Mouse (Mus musculus): ENCODE results near the gene Wdfy3.
"Not testable (repeated sequence)": the region's sequence is repeated elsewhere in the genome, so short reads cannot be mapped to it uniquely, and the experiment has no call there.

The Wdfy3 gene

GRCm38 (mm10) chr5:102069767-102070413 is at the start of gene Wdfy3:
Gene Wdfy3 (minus strand): TSS chr5:102069921.
- DNase-seq (ENCODE audit: low spot score): peak; percentile 71

- DNase-seq (ENCODE audit: low spot score): no peak
These were observed 43.3 kb upstream of the Wdfy3 start for GRCm38 (mm10) chr5:102113009-102113408.

GRCm38 (mm10) chr5:102112034-102112433 is 42.3 kb upstream of the Wdfy3 start:
- no peak for DNase-seq (ENCODE audit: low spot score)

- DNase-seq (ENCODE audit: low spot score): no peak
These were observed 40.3 kb upstream of the Wdfy3 start for GRCm38 (mm10) chr5:102110031-102110430.

- no peak for DNase-seq (ENCODE audit: low spot score)
These were observed 36.2 kb upstream of the Wdfy3 start for GRCm38 (mm10) chr5:102105919-102106318.

GRCm38 (mm10) chr5:102101815-102102214 is 32.1 kb upstream of the Wdfy3 start:
- not testable (repeated sequence) for DNase-seq (ENCODE audit: low spot score)

- no peak for DNase-seq (ENCODE audit: low spot score)
These were observed 30.8 kb upstream of the Wdfy3 start for GRCm38 (mm10) chr5:102100246-102101241.

- no peak for DNase-seq (ENCODE audit: low spot score)
These were observed 25.9 kb upstream of the Wdfy3 start for GRCm38 (mm10) chr5:102095576-102095975.

GRCm38 (mm10) chr5:102090686-102091085 is 21.0 kb upstream of the Wdfy3 start:
- no peak for DNase-seq (ENCODE audit: low spot score)

GRCm38 (mm10) chr5:102084737-102085705 is 15.3 kb upstream of the Wdfy3 start:
- no peak for DNase-seq (ENCODE audit: low spot score)

- DNase-seq (ENCODE audit: low spot score): no peak
These were observed 4.4 kb upstream of the Wdfy3 start for GRCm38 (mm10) chr5:102074086-102074485.

- no peak for DNase-seq (ENCODE audit: low spot score)
These were observed 2.3 kb upstream of the Wdfy3 start for GRCm38 (mm10) chr5:102072057-102072456.

- DNase-seq (ENCODE audit: low spot score): no peak
These were observed 1.5 kb upstream of the Wdfy3 start for GRCm38 (mm10) chr5:102071241-102071640.

GRCm38 (mm10) chr5:102070788-102071187 is 1.1 kb upstream of the Wdfy3 start:
- no peak for DNase-seq (ENCODE audit: low spot score)

GRCm38 (mm10) chr5:102070414-102070768 is 670 bp upstream of the Wdfy3 start:
- DNase-seq (ENCODE audit: low spot score): no peak

GRCm38 (mm10) chr5:102069051-102069766 is 512 bp downstream of the Wdfy3 start:
- peak; percentile 47 for DNase-seq (ENCODE audit: low spot score)

GRCm38 (mm10) chr5:102066458-102066857 is 3.3 kb downstream of the Wdfy3 start:
- DNase-seq (ENCODE audit: low spot score): no peak

GRCm38 (mm10) chr5:102063013-102063752 is 6.5 kb downstream of the Wdfy3 start:
- no peak for DNase-seq (ENCODE audit: low spot score)

- no peak for DNase-seq (ENCODE audit: low spot score)
These were observed 7.9 kb downstream of the Wdfy3 start for GRCm38 (mm10) chr5:102061816-102062215.

GRCm38 (mm10) chr5:102055946-102056345 is 13.8 kb downstream of the Wdfy3 start:
- no peak for DNase-seq (ENCODE audit: low spot score)
